Mouse (Mus musculus) regulatory T cell (primary cell): ENCODE results near the gene Ensa.
"Not testable (repeated sequence)": the region's sequence is repeated elsewhere in the genome, so short reads cannot be mapped to it uniquely, and the experiment has no call there.

Experiments used
- in situ Hi-C: fragments of 300-600 bp; cut with MboI, MseI; formaldehyde crosslinking; loops from one replicate; pipeline ENCODE4 v1.15.1; 2025; ENCODE audit warnings: high pct_unique_total_duplicates

Gene Ensa

GRCm38 (mm10) chr3:95643097-95643496, 18.3 kb downstream of the Ensa start:
- in situ Hi-C loops, result no loop called here

GRCm38 (mm10) chr3:95645313-95646235, 20.8 kb downstream of the Ensa start:
- in situ Hi-C loops, result no loop called here

GRCm38 (mm10) chr3:95648016-95648415, 23.2 kb downstream of the Ensa start:
- in situ Hi-C loops, result no loop called here

DNA sequence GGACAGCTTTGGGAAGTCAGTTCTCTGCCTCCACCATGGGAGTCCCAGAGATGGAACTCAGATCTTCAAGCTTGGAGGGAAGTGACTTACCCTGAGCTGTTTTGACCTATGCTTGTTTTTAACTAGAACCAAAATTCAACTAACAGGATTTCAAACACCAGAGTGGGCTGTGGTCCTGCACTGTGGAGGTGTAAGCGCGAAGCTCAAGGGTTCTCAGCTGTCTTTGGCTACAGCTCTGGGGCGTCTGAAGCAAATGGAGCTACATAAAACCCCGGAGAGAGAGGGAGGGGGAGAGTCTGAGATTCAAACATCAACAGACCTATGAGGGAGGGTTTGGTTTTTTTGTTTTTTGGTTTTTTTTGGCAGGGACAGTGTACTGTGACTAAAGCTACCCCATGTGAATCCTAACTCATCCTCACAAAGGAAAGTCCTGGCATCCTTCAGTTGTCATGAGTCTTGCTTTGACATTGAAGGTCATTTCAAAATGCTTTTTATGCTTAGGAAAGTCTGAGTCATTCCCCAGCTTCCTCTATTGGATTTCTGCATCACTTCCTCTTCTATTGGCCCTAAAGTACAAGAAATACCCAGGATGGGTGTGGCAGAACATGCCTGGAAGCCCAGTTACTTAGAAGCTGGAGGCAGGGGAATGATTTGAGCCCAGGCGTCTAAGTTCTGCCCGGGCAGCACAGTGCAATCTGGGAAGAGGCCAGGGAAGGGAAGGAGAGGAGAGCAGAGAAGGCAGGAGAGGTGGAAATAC, 25.7 kb downstream of the Ensa start:
- in situ Hi-C loops, result no loop called here

DNA sequence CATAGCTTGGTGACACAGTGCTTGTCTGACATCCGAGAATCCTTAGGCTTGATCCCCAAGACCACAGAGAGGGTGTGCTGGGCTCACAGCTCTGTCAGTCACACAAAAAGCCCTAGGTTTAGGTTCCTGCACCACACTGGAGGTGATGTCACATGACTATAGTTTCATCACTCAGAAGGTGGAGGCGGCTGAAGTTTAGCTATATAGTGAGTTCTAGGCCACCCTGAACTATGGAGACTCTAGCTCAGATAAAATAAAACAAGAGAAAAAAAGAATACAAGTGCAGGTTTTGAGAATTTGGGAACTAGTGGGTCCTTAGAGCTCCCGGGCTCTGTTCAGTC, 26.2 kb downstream of the Ensa start:
- in situ Hi-C loops, result no loop called here

GRCm38 (mm10) chr3:95651391-95652203, 26.8 kb downstream of the Ensa start:
- in situ Hi-C loops, result no loop called here

- in situ Hi-C loops, result no loop called here
Measured at GRCm38 (mm10) chr3:95652204-95652811, 27.5 kb downstream of the Ensa start.

GRCm38 (mm10) chr3:95652871-95653270, 28.1 kb downstream of the Ensa start:
- in situ Hi-C loops, result no loop called here

GRCm38 (mm10) chr3:95653473-95654034, 28.8 kb downstream of the Ensa start:
- in situ Hi-C loops, result no loop called here

- in situ Hi-C loops, result not testable (repeated sequence)
Measured at GRCm38 (mm10) chr3:95654371-95654770, 29.6 kb downstream of the Ensa start.

GRCm38 (mm10) chr3:95655437-95655836, 30.6 kb downstream of the Ensa start:
- in situ Hi-C loops, result no loop called here

DNA sequence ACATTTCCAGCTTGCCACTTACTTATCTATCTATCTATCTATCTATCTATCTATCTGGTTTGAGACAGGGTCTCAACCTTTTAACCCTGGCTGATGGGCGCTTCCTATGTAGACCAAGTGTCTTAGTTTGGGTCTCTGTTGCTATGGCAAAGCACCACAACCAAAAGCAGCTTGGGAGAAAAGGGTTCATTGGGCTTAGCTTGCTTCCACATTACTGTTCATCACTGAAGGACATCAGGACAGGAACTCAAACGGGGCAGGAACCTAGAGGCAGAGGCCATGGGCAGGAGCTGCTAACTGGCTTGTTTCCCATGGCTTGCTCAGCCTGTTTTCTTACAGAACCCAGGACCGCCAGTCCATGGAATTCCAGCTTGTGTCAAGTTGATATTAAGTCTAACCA, 32.3 kb downstream of the Ensa start:
- in situ Hi-C loops, result no loop called here

DNA sequence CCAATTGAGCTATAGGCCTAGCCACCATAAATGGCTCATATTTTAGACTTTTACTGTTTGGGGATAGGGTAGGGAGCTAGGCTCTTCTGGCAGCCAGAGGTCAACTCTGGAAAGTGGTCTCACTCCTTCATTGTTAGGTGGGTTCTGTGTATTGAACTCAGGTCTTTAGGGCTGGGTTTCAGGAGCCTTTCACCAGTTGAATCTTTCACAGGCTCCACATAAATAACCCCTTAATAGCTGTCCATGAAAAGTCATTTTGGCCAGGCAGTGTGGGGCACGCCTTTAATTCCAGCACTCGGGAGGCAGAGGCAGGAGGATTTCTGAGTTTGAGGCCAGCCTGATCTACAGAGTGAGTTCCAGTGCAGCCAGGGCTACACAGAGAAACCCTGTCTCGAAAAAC, 32.9 kb downstream of the Ensa start:
- in situ Hi-C loops, result no loop called here

- in situ Hi-C loops, result no loop called here
Measured at GRCm38 (mm10) chr3:95658236-95658867, 33.6 kb downstream of the Ensa start, which contains the start of gene Mcl1. Gene Mcl1 (plus strand): TSS chr3:95658788.

GRCm38 (mm10) chr3:95658868-95659712, 34.3 kb downstream of the Ensa start:
- in situ Hi-C loops, result no loop called here

- in situ Hi-C loops, result no loop called here
Measured at GRCm38 (mm10) chr3:95659948-95660347, 35.2 kb downstream of the Ensa start.

DNA sequence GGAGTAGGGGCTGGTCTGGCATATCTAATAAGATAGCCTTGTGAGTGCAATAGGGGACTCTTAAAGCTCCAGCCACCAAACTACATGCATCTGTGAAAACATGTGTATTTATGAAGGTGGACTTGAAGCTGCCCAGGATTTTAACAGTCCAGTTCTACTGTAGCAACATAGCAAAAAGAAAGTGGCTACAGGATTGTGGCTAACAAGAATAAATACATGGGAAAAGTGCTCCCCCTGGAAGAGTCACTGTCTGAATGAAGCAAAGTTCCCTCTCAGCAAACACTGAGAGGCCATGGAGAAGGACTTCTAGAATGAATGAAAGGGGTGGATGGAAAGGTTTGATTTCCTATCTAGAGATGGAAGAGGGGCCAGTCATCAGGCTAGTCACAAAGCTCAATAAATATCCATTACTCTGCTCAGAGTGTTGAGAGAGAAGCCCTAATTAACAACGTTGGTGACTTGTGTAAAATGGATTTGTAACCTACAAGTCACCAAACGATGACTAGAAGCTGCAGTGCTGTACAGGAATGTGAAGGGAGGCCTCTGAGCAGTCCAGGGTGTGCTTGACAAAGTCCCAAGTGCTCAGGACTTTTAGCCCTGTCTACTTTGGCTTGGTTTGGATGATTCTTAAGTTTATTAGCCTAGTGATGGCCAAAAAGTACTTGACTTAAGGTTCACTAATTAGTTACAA, 36.1 kb downstream of the Ensa start:
- in situ Hi-C loops, result no loop called here

DNA sequence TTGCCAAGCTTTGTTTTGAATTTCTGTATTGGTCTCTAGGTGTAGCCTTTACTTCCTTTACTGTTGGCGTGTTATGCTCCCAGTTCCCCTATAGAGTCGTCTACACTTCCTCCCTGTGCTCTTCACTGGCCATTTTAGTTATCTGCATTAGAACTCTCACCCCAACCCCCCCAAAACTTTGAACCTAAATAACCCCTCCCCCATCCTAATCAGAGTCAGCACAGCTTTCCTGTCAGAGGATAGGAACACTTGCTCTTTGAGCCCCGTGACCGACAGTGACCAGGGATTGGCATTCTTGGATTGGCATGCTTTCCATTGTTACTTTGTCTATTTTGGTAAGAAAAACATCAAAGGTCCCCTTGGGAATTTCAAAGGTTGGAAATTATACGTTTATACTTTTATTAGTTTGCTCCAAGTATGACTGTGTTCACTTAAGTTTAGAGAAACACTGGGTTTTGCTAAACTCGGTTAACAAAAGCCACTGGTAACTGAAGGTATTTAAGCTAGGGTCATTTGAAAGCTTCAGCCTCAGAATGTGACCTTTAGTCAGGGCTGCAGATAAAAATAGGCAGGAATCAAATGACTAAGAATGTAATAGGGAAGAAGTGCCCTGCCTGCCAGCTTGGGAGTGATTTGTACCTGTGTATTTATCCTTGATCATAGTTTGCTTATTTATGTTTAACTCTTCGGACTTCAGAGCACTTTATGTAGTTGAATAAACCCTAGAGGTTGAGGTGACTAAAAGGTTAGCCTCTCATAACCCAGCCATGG, 37.3 kb downstream of the Ensa start:
- in situ Hi-C loops, result no loop called here
